Mouse (Mus musculus): Measurements from ENCODE around the gene Pheta1.
"Not testable (repeated sequence)": the region's sequence is repeated elsewhere in the genome, so short reads cannot be mapped to it uniquely, and the experiment has no call there.

The Pheta1 gene

GRCm38 (mm10) chr5:121843138-121843905 is 5.5 kb upstream of the Pheta1 start:
- peak in 1 of 2 experiments; percentile 49 for DNase-seq (ENCODE audit: low spot score in 2 of 2)

GRCm38 (mm10) chr5:121845361-121845760 is 3.4 kb upstream of the Pheta1 start:
- no peak for DNase-seq (ENCODE audit: low spot score in 2 of 2)

DNA sequence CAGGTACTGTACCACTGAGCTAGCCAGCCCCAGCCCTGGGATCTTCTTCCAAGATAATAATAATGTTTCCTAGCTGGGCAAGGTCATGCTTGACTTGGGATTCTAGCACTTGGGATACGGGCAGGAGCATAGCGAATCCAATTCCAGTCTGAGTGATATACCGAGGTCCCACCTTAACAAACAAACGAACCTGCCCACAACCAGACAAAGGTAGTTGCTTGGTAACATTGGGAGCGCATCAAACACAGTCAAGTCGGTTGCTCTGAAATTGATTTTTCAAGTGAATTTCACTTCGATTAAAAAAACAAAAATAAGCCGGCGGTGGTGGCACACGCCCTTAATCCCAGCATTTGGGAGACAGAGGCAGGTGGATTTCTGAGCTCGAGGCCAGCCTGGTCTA is 2.5 kb upstream of the Pheta1 start:
- no peak for DNase-seq (ENCODE audit: low spot score in 2 of 2)

- not testable (repeated sequence) for DNase-seq (ENCODE audit: low spot score in 2 of 2)
Observed at GRCm38 (mm10) chr5:121847269-121847668, 1.5 kb upstream of the Pheta1 start.

- DNase-seq (ENCODE audit: low spot score in 2 of 2), result peak; percentile 72 to 73
Observed at GRCm38 (mm10) chr5:121848035-121848519, 707 bp upstream of the Pheta1 start.

DNA sequence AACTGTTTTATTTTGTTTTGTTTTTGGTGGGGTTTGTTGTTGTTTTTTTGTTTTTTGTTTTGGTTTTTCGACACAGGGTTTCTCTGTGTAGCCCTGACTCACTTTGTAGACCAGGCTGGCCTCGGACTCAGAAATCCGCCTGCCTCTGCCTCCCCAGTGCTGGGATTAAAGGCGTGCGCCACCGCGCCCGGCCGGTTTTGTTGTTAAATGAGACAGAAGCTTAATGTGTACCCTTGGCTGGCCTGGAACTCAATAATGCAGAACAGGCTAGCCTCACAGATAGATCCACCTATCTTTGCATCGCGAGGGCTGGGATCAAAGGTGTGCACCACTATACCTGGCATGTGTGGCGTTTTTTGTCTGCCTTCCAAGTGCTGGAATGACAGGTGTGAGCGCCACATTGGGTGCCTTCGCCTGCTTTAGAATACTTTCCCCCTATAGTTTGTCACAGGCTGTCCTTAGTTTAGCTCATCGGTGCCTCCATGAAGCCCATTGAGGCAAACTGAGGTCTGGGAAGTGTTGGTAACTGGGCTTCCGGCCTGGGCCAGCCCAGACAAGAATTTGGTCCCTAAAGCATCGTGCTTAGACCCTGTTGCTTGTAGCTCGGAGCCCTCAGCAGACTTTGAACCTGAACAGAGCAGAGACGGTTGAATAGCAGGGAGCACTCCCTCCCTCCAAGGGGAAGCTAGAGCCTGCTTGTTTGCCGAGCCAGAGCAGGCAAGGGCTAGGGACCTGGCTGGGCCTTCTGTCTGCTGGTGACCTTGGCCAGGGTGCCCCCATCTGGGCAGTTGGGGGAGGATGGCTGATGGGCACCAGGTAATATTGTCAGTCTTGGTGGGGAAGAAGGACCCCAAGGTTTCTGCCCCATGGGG is 930 bp downstream of the Pheta1 start:
- peak in 1 of 2 experiments; percentile 39 for DNase-seq (ENCODE audit: low spot score in 2 of 2)

GRCm38 (mm10) chr5:121853368-121854051 is 4.7 kb downstream of the Pheta1 start:
- DNase-seq (ENCODE audit: low spot score in 2 of 2), result no peak

DNA sequence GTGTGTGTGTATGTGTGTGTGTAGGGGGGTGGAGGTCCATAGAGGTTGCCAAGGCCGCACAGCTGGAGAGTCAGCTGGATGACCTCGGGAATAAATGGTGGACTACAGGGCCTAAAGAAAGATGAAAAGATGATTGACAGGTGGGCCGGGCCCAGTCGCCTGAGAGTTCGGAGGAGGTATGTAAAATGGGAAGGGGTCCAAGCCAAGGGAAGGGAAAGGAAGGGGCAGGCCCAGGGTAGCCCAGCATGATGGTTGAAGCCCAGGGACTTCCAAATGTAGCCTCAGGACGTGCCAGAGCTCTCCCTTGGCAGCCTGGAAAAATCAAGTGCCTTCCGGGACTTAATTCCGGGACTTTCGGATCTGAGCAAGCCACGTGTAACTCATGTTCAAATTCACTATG is 6.0 kb downstream of the Pheta1 start:
- DNase-seq (ENCODE audit: low spot score in 2 of 2), result no peak

GRCm38 (mm10) chr5:121856740-121857139 is 8.0 kb downstream of the Pheta1 start:
- no peak for DNase-seq (ENCODE audit: low spot score in 2 of 2)

DNA sequence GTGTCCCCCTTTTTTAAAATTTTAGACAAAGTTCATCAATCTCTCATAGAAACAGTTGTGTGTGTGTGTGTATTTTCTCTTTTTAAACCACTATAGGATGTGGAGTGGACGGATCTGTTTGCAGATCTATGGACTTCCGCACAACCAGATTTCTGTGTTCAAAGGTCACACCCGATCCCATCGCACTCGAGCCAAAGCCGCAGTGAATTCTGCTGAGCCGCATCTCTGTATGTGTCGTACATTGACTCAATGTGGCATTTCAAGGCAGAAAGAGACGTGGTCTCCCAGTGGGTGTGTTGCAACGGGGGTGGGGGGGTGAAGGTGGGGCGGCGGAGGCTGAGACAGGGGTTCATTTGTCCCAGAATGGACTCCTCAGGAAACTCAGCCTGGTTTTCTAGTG is 9.6 kb downstream of the Pheta1 start:
- no peak for DNase-seq (ENCODE audit: low spot score in 2 of 2)

DNA sequence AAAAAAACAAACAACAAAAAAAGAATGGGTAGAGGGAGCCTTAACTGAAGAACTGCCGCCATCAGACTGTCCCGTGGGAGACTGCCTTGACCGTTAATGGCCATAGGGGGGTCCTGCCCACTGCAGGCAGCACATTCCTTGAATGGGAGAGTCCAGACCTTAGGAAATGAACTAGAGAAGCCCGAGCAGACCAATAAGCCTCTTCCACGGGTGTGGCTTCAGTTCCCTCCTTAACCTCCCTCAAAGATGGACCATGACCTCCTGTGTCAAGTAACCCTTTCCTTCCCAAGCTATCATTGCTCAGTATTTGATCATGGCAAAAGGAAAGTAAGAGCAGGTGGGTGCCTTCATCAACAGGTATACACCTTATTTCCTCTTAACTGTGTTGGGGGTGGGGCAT is 13.2 kb downstream of the Pheta1 start:
- DNase-seq (ENCODE audit: low spot score in 2 of 2), result no peak

DNA sequence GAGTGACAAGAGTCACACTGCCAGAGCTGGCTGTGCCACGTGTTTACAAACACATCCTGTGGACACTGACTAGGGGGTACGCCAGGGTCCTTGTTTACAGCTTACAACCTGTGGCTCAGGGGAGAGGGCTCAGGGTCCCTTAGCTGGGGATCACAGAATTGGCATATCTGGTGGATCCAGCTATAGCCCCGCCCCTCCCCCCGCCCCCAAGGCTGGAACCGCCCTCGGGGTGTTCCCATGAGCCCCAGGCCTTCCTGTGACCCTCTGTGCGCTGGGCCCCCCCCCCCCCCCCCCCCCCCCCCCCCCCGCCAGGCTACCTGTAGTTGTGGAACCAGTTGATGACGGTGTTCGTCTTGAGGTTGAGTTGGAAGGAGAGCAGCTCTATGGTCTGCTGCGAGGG is 15.5 kb downstream of the Pheta1 start:
- DNase-seq (ENCODE audit: low spot score in 2 of 2), result no peak

- DNase-seq (ENCODE audit: low spot score in 2 of 2), result no peak
Observed at GRCm38 (mm10) chr5:121867963-121868362, 19.2 kb downstream of the Pheta1 start.

DNA sequence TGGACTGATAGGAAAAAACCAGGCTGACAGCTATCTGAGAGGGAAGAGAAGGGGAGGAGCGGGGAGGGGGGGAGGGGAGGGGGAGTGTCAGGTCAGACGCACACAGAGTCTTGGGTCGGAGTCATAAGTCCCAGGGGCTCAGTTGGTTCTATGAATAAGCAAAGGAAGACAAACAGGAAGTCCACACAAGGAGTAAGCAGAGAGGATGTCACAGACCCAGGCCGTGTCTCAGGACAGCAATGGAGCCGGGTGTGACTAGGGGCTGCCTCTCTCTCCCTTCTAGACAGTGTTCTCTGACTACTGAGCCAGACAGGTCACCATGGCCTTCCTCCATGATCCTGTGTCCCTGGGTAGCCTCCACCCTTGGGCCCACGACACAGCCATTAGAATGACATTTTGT is 22.0 kb downstream of the Pheta1 start:
- DNase-seq (ENCODE audit: low spot score in 2 of 2), result no peak

GRCm38 (mm10) chr5:121871515-121872030 is 22.8 kb downstream of the Pheta1 start:
- DNase-seq (ENCODE audit: low spot score in 2 of 2), result no peak

DNA sequence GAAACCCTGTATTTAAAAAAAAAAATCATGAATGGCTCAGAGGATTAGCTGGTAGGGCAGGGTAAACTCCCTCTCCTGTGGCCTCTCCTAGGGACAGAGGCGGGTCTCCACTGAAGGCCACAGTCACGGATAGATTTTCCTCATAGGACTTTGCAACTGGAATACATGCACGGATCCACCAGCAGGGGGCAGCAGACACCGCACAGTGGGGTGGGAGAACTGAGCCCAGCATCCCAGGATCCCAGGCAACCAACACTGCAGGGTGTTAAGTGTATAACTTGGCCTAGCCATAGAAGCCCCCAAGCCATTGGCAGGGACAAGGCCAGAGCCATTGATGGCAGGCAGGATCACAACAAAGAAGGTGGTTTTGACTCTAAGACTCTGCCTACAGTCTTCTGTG is 23.4 kb downstream of the Pheta1 start:
- DNase-seq (ENCODE audit: low spot score in 2 of 2), result peak; percentile 56 to 73

- DNase-seq (ENCODE audit: low spot score in 2 of 2), result no peak
Observed at GRCm38 (mm10) chr5:121875041-121875440, 26.3 kb downstream of the Pheta1 start.

GRCm38 (mm10) chr5:121876901-121877300 is 28.1 kb downstream of the Pheta1 start:
- DNase-seq (ENCODE audit: low spot score in 2 of 2), result no peak

- DNase-seq (ENCODE audit: low spot score in 2 of 2), result no peak
Observed at GRCm38 (mm10) chr5:121878703-121879102, 29.9 kb downstream of the Pheta1 start.

DNA sequence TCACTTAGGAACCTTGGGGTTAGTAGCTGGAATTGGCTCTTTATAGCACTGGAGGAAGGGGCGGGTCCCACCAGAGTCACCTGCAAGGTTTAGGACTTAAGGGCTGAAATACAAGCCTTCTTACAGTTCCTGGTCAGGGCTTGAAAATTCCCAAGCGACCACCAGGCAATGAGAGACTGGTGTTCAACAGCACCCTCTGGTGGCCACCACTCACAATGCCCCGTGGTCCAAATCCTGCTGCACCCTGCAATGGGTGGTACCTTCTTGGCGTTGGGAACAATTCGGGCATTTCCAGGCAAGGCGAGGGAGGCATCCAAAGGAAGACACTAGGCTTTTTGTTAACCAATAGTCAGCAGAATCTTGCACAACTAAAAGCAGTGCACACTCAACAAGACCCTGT is 30.4 kb downstream of the Pheta1 start:
- peak in 1 of 2 experiments; percentile 24 for DNase-seq (ENCODE audit: low spot score in 2 of 2)

DNA sequence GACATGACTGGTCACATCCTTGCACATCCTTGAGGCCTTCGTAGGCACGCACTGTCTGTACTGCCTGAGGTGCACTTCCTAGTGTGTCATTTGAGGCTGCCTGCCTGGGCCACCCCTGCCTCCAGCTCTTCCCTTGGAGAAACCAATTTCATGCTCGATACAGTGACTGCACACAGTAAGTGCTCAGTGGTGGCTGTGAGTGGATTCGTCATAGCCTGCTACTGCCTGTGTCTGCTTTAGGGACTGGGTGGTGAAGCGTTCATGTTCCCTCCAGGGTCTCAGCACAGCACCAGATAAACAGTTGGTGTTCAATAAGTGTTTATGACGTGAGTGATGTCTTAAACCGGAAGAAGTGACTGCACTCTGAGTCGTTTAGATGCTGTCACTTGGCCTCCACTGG is 34.6 kb downstream of the Pheta1 start:
- no peak for DNase-seq (ENCODE audit: low spot score in 2 of 2)

DNA sequence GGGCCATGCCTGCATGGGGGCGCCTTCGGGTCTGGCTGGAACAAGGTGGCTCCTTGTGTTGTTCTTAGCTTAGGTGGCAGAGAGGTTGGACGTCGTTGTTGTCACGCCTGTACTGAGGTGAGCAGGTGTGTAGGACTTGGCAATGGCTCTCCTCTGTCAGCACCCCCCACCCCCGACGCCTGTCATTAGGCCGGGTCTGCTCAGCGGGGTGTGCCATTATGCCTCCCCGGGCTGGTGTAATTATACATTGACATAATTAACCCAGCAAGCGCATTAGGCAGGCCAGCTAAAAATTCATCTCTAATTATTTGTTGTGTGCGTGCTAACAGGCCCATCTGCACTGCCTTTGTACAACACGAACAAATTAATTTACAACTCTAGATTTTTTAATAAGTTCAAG is 40.6 kb downstream of the Pheta1 start:
- DNase-seq (ENCODE audit: low spot score in 2 of 2), result no peak
